Mouse (Mus musculus): ENCODE results near the gene Cyp4a32. TPM values are rescaled to one million over a fixed set of nuclear protein-coding genes. Genes with fewer than 3 reads are reported as not detected.
A peak's percentile ranks its signal among the peaks of the same experiment; 100 is the strongest.

Gene Cyp4a32
- polyA plus RNA-seq, 2 experiments: not detected

DNA sequence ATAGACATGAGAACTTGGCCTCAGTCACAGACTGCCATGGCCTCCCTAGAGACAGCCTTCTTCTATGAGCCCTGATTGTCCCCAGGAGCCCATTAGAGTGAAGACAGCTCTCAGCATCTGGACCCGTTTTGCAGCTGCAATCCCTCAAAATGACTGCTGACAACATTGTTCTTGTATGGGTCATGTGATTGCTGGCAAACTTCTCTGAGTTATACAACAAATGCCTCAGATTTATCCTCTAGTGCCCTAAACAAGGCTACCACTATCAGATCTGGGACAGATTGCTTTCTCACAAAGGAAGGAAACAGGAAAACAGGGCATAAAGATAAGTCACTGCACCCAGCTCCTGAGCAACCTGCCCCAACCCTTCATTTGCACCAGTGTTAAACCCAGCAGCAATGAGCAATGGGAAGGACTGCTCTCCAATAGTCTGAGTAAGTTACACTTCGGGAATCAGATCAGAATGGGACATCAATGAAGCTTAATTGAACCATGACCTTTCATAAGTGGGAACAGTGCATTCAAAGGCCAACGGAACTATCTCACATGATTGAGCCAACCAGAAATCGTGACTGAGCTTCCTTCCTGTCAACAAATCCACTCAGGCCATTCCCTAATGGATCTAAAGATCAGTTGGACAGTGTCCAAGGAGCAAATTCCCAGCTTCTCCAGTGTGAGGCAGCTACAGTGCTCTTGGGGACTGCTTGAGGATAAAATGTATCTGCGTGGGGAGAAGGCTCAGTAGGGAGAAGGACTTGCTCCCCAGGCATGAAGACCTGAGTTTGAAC lies 42.4 kb downstream of the Cyp4a32 start:
- no peaks in the 10 kb centered on the region for H3K9me3 ChIP-seq (ENCODE audit: control insufficient read depth, low read length)
- 67% methylated on average over 5 of the region's 5 CpGs for WGBS
- H3K27me3 ChIP-seq (ENCODE audit: control insufficient read depth, insufficient read depth, low read length): no peaks in the 10 kb centered on the region
- TF ChIP-seq POLR2A (IDR thresholded peaks at IDR 0.05; ENCODE audit: borderline replicate concordance, extremely low read depth, insufficient read depth, insufficient read length): no peak
- no peak for DNase-seq (ENCODE audit: low spot score)
- no peak overlapping the region for H3K27ac ChIP-seq (replicated peaks; ENCODE audit: low read depth, low read length)
- no peaks in the 10 kb centered on the region for H3K4me1 ChIP-seq (ENCODE audit: control insufficient read depth, insufficient read depth, low read length)
- no peak overlapping the region for H3K4me2 ChIP-seq (replicated peaks; ENCODE audit: low read depth, low read length, severe bottlenecking)
- ATAC-seq (ENCODE audit: low FRiP score, low read depth): no peak
- no peaks in the 10 kb centered on the region for H3K36me3 ChIP-seq (ENCODE audit: control insufficient read depth, insufficient read depth, low read length)
- no peak overlapping the region for H3K4me3 ChIP-seq (replicated peaks; ENCODE audit: low read length)
- no peak overlapping the region for H3K9ac ChIP-seq (ENCODE audit: low read depth, low read length, severe bottlenecking)

DNA sequence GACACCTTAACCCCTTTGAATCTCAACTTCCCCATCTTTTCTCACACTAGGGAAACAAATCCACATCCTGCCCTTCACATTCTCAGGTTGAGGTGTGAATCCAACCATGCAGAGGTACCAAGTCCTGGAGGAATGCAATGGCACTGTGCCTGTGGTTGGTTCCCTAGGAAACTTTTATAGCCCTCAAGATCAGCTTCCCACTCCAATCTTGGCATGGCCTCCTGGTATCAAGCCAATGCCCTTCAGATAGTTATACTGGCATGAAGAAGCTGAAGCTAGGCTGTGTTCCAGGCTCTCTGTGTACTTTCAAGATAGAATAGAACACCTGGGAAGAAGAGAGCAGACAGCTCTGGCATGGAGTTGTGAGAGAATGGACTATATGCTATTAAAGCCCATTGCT lies 44.6 kb downstream of the Cyp4a32 start:
- no peak overlapping the region for H3K27ac ChIP-seq (replicated peaks; ENCODE audit: low read depth, low read length)
- DNase-seq (ENCODE audit: low spot score) (no peak), ATAC-seq (ENCODE audit: low FRiP score, low read depth) (no peak)
- H3K4me3 ChIP-seq (replicated peaks; ENCODE audit: low read length): no peak overlapping the region
- no peaks in the 10 kb centered on the region for H3K4me1 ChIP-seq (ENCODE audit: control insufficient read depth, insufficient read depth, low read length)
- no peak overlapping the region for H3K9ac ChIP-seq (ENCODE audit: low read depth, low read length, severe bottlenecking)
- H3K27me3 ChIP-seq (ENCODE audit: control insufficient read depth, insufficient read depth, low read length): no peaks in the 10 kb centered on the region
- H3K36me3 ChIP-seq (ENCODE audit: control insufficient read depth, insufficient read depth, low read length): no peaks in the 10 kb centered on the region
- no peak for TF ChIP-seq POLR2A (IDR thresholded peaks at IDR 0.05; ENCODE audit: borderline replicate concordance, extremely low read depth, insufficient read depth, insufficient read length)
- H3K4me2 ChIP-seq (replicated peaks; ENCODE audit: low read depth, low read length, severe bottlenecking): no peak overlapping the region
- no peaks in the 10 kb centered on the region for H3K9me3 ChIP-seq (ENCODE audit: control insufficient read depth, low read length)

DNA sequence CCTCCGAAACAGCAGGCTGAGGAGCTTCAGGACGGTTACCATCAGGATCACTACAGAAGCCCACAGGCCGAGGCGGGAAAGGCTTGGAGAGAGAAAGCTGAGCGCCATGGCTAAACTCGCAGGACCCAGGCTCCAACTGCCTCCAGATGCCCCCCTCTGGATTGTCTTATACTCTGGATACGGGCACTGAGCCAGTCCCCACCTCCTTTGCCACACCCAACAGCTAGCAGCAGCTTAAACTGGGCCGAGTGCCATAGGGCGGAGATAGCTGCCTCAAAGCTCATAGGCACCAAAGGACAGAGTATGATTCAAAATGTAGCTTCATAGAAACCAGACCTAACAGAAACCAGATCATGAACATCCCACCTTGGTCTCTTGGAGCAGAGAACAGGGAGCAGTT lies 46.8 kb downstream of the Cyp4a32 start, which contains the start of gene Cyp4b1:
TSS of gene Cyp4b1 (minus strand) at position 144 of the 400 bp plus-strand sequence.
- H3K36me3 ChIP-seq (ENCODE audit: control insufficient read depth, insufficient read depth, low read length): no peaks in the 10 kb centered on the region
- no peaks in the 10 kb centered on the region for H3K27me3 ChIP-seq (ENCODE audit: control insufficient read depth, insufficient read depth, low read length)
- H3K4me3 ChIP-seq (replicated peaks; ENCODE audit: low read length): no peak within 1 kb of the TSS
- ATAC-seq (ENCODE audit: low FRiP score, low read depth): no peak
- 82% methylated on average over 9 of the region's 9 CpGs for WGBS
- H3K27ac ChIP-seq (replicated peaks; ENCODE audit: low read depth, low read length): no peak within 1 kb of the TSS
- H3K9me3 ChIP-seq (ENCODE audit: control insufficient read depth, low read length): no peaks in the 10 kb centered on the region
- no peaks in the 10 kb centered on the region for H3K4me1 ChIP-seq (ENCODE audit: control insufficient read depth, insufficient read depth, low read length)
- H3K4me2 ChIP-seq (replicated peaks; ENCODE audit: low read depth, low read length, severe bottlenecking): no peak within 1 kb of the TSS
- peak; percentile 30 for DNase-seq (ENCODE audit: low spot score)
- H3K9ac ChIP-seq (ENCODE audit: low read depth, low read length, severe bottlenecking): no peak within 1 kb of the TSS
- TF ChIP-seq POLR2A (IDR thresholded peaks at IDR 0.05; ENCODE audit: borderline replicate concordance, extremely low read depth, insufficient read depth, insufficient read length): no peak

DNA sequence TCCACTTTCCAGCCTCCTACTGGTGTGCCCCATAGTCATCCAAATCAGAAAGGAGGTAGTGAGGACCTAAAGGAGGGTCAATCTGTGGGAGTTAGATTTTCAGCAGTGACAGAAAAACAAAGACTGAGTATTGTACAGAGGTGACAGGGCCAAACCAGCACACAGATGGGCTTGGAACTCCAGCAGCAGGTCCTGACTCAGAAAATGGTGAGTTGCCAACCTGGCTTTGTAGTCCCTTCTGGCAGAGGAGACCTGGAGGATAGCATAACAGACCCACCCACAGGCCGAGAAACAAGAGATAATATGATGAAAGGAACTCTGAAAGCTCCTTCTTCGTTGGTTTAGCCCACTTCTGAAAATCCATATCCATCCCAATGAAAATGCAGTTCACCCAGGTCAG lies 48.0 kb downstream of the Cyp4a32 start:
- Histone ChIP-seq H3K4me2 (replicated peaks; ENCODE audit: low read depth, low read length, severe bottlenecking) (no peak overlapping the region), H3K27ac (replicated peaks; ENCODE audit: low read depth, low read length) (no peak overlapping the region), H3K4me1 (ENCODE audit: control insufficient read depth, insufficient read depth, low read length) (no peaks in the 10 kb centered on the region), H3K9me3 (ENCODE audit: control insufficient read depth, low read length) (no peaks in the 10 kb centered on the region), H3K4me3 (replicated peaks; ENCODE audit: low read length) (no peak overlapping the region), H3K27me3 (ENCODE audit: control insufficient read depth, insufficient read depth, low read length) (no peaks in the 10 kb centered on the region), H3K9ac (ENCODE audit: low read depth, low read length, severe bottlenecking) (no peak overlapping the region), H3K36me3 (ENCODE audit: control insufficient read depth, insufficient read depth, low read length) (no peaks in the 10 kb centered on the region)
- ATAC-seq (ENCODE audit: low FRiP score, low read depth) (no peak), DNase-seq (ENCODE audit: low spot score) (no peak)
- TF ChIP-seq POLR2A (IDR thresholded peaks at IDR 0.05; ENCODE audit: borderline replicate concordance, extremely low read depth, insufficient read depth, insufficient read length): no peak
- 76% methylated on average over 2 of the region's 2 CpGs for WGBS

DNA sequence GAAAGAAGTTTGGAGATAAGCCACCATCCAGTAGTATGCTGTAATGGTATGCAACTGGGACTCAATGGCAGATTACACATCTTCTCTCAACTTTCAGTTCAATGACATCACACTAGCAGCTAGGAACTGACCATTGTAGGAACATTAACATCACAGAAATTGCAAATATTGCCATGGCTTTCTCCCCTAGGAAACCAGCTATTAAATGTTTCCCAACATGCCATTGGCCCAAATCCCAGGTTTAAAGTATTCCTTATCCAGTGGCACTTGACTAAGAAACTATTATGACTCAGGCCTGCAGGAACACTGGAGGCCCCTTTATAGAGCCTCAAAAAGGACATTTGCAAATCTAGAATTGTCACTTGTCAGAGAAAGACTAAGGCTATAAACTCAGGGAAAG lies 48.6 kb downstream of the Cyp4a32 start:
- Histone ChIP-seq H3K9me3 (ENCODE audit: control insufficient read depth, low read length) (no peaks in the 10 kb centered on the region), H3K27me3 (ENCODE audit: control insufficient read depth, insufficient read depth, low read length) (no peaks in the 10 kb centered on the region), H3K9ac (ENCODE audit: low read depth, low read length, severe bottlenecking) (no peak overlapping the region), H3K4me2 (replicated peaks; ENCODE audit: low read depth, low read length, severe bottlenecking) (no peak overlapping the region), H3K4me3 (replicated peaks; ENCODE audit: low read length) (no peak overlapping the region), H3K27ac (replicated peaks; ENCODE audit: low read depth, low read length) (no peak overlapping the region), H3K4me1 (ENCODE audit: control insufficient read depth, insufficient read depth, low read length) (no peaks in the 10 kb centered on the region), H3K36me3 (ENCODE audit: control insufficient read depth, insufficient read depth, low read length) (no peaks in the 10 kb centered on the region)
- no peak for DNase-seq (ENCODE audit: low spot score)
- ATAC-seq (ENCODE audit: low FRiP score, low read depth): no peak
- TF ChIP-seq POLR2A (IDR thresholded peaks at IDR 0.05; ENCODE audit: borderline replicate concordance, extremely low read depth, insufficient read depth, insufficient read length): no peak

Measured in limb, embryonic 14.5 days (tissue).